ENCODE assay signal across 13 mouse cellular contexts in the genomic region with DNA sequence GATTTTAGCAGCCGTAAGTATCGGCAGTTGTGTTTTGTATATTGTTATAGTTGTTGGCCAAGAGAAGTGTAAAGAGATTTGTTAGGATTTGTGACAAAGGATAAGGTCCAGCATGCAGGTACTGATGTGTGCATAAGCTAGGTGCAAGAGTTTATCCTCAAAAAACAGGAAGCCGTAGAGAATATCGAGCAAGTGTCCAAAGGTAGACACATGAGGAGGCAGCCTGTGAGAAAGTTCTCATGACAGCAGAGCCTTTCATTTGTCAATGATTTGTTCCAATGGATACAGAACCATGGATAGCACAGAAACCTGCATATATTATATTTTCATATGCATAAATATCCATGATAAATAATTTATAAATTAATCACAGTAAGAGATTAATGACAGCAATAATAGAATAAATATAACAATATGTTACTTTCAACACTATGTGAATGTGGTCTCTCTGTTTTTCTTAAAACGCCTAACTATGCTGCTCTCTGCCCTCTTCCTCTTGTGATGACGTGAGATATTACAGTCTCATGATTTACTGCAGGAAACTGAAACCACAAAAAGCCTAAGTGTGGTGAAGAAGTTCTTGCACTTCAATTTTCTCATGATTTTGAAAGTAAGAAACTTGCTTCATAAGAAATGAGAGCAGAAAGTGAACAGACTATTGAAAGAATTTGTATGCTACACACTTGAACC. TPM values are rescaled to one million over a fixed set of nuclear protein-coding genes. Genes with fewer than 3 reads are reported as not detected.
DNase-seq lines count a peak whose midpoint lies in the region; ATAC-seq lines count a peak whose summit lies in the region.
"Had no signal": no experiment of that assay in that cellular context is flagged by ENCODE, and none has a peak within 500 bp of the region (broad histone marks: within the 10 kb centered on the region; RNA-seq: fewer than 3 reads in every experiment).

No protein-coding gene starts in this region.

- DNase-seq in 3T3-L1 (ENCODE audit: low read depth, low spot score) = peak; percentile 80
- DNase-seq in 416B (ENCODE audit: low read depth) = peak; percentile 75
- peak; percentile 18 for DNase-seq in adipocyte (ENCODE audit: low spot score)
- DNase-seq in adrenal gland, adult 8-10 months = no peak
- no peak for DNase-seq in ovary, postnatal 36 days (ENCODE audit: low spot score)
- DNase-seq in gastrocnemius, postnatal 36 days = no peak
- DNase-seq: adrenal gland, postnatal 36 days; cerebellum, adult 8-10 months; gastrocnemius, postnatal 10 days; kidney, postnatal 25 days; liver, embryonic 13.5 days; retina, postnatal 1 day had no signal

- ATAC-seq in megakaryocyte progenitor cell, adult 5-6 weeks (replicated peaks; ENCODE audit: poor library complexity) = peak; percentile 96

- intact Hi-C loops in gastrocnemius, postnatal 36 days (cut with DNase I) = no loop called here

RNA-seq across cellular contexts. Expression of a gene that starts 15.5 kb away (rescaled TPM):
- total RNA-seq in megakaryocyte progenitor cell, adult 5-6 weeks (2015) = not detected in 2 replicates
- 0.17 and 0.34 TPM in 2 replicates for total RNA-seq in megakaryocyte progenitor cell, adult 5-6 weeks (2017)
- total RNA-seq in adrenal gland, adult 8-10 months (2022) = 100 to 1,000 TPM in 1 of 4 experiments, 10 to 100 TPM in 3; 41.8 to 110 (median 72.3) TPM
- 1 to 10 TPM; 3.0 to 4.9 TPM for total RNA-seq in gastrocnemius, postnatal 36 days (2021)

RNA-seq across cellular contexts. Expression of a gene that starts 52.7 kb away (rescaled TPM):
- total RNA-seq in megakaryocyte progenitor cell, adult 5-6 weeks (2015) = 0.42 and 1.5 TPM in 2 replicates
- total RNA-seq in megakaryocyte progenitor cell, adult 5-6 weeks (2017) = 0.17 and 0.81 TPM in 2 replicates
- 10 to 100 TPM in 2 of 4 experiments, 1 to 10 TPM in 2; 6.4 to 12.6 (median 10.0) TPM for total RNA-seq in adrenal gland, adult 8-10 months (2022)
- total RNA-seq in gastrocnemius, postnatal 36 days (2021) = under 1 TPM; 0.10 to 0.23 TPM

Comparison
In these comparisons a context has a peak if more than half of its experiments do, and no peak if none do; other contexts are left out.
1. DNase-seq: peak in 3T3-L1 (single experiment), 416B (single experiment) and adipocyte (single experiment); none in adrenal gland, adult 8-10 months (single experiment), ovary, postnatal 36 days (single experiment) and gastrocnemius, postnatal 36 days (0 of 2).
2. RNA of a gene that starts 15.5 kb away (total RNA-seq): 41.8 to 110 TPM in adrenal gland, adult 8-10 months; 3.0 to 4.9 TPM in gastrocnemius, postnatal 36 days and 0.17 to 0.34 TPM in megakaryocyte progenitor cell, adult 5-6 weeks; every median in the first group is over 4 times any median in the second.